In the genomic region with DNA sequence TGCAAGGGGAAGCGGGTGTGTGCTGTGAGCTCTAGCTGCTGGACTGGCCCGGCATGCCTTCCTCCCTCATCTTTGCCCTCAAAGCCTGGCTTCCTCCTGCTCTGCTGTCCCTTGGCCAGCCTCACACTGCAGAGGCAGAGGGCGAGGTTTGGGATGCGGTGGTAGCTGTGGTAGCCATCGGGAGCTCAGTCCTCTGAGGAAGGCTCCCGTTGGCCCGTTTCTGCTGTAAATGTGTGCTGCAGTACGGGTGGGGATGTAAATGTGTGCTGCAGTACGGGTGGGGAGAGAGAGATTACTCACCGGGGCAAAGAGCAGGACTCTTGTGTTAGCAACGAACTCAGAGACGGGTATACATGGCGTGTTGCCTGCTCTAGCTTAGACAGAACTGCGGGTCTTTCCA, we compare ENCODE assay signal across 33 mouse cellular contexts. TPM values are rescaled to one million over a fixed set of nuclear protein-coding genes. Genes with fewer than 3 reads are reported as not detected.
DNase-seq lines count a peak whose midpoint lies in the region; ATAC-seq and TF ChIP-seq lines count a peak whose summit lies in the region.
"Had no signal": no experiment of that assay in that cellular context is flagged by ENCODE, and none has a peak within 500 bp of the region (broad histone marks: within the 10 kb centered on the region; RNA-seq: fewer than 3 reads in every experiment).

No protein-coding gene starts in this region.

- 36% methylated on average over 14 of the region's 14 CpGs for WGBS in small intestine, adult 2 months
- WGBS in kidney, embryonic 16.5 days, result 86% methylated on average over 14 of the region's 14 CpGs

- no peak for TF ChIP-seq POLR2A in small intestine, adult 2 months (IDR thresholded peaks at IDR 0.05; ENCODE audit: low read depth, low read length)

- no peak for TF ChIP-seq CTCF in small intestine, adult 2 months (IDR thresholded peaks at IDR 0.05; ENCODE audit: extremely low read depth, insufficient read length, insufficient replicate concordance, low read depth, low read length)
- TF ChIP-seq CTCF in left cerebral cortex, adult 2 months (IDR thresholded peaks at IDR 0.05), result no peak

- intact Hi-C loops in gastrocnemius, postnatal 36 days (cut with DNase I), result no loop called here
- intact Hi-C loops in left cerebral cortex, adult 2 months (cut with DNase I), result no loop called here

- H3K9me3 ChIP-seq in kidney, embryonic 16.5 days (ENCODE audit: low read length), result no peaks in the 10 kb centered on the region
- H3K9me3 ChIP-seq: embryonic facial prominence, embryonic 13.5 days; heart, embryonic 15.5 days; hindbrain, embryonic 13.5 days; limb, embryonic 15.5 days; midbrain, embryonic 13.5 days had no signal

- ATAC-seq in kidney, embryonic 16.5 days (ENCODE audit: low FRiP score, low TSS enrichment), result no peak
- ATAC-seq: CD4-positive, CD25-positive, alpha-beta regulatory T cell, adult 4 months; forebrain, embryonic 14.5 days; inflammation-experienced regulatory T-cells, adult 6 months; midbrain, embryonic 13.5 days; Patski had no signal

- peak; percentile 3 for DNase-seq in gastrocnemius, postnatal 25 days
- DNase-seq in gastrocnemius, postnatal 36 days, result no peak
- peak; percentile 26 for DNase-seq in urinary bladder, postnatal 14 days (ENCODE audit: low spot score)
- DNase-seq in urinary bladder, adult 18-20 months (ENCODE audit: low spot score in 2 of 2), result no peak
- no peak for DNase-seq in left cerebral cortex, adult 2 months (ENCODE audit: extremely low spot score in 1 of 2, low spot score in 2 of 2)
- no peak for DNase-seq in right cerebral cortex, adult 18-20 months
- DNase-seq: adrenal gland, adult 2 months; cerebellum, adult 2 months; cerebellum, postnatal 25 days; gastrocnemius, postnatal 14 days; heart, postnatal 36 days; kidney, postnatal 4 days; lung, adult 18-20 months; lung, postnatal 10 days; right cerebral cortex, postnatal 14 days; spleen, adult 18-20 months; thymus, adult 2 months had no signal

- peak overlapping the region; percentile 39 for H3K27ac ChIP-seq in small intestine, adult 2 months (ENCODE audit: insufficient read depth, low read depth, low read length)
- H3K27ac ChIP-seq in left cerebral cortex, adult 2 months, result no peak overlapping the region
- H3K27ac ChIP-seq in kidney, embryonic 16.5 days (ENCODE audit: low read length), result no peak overlapping the region
- H3K27ac ChIP-seq: embryonic facial prominence, embryonic 13.5 days; heart, adult 2 months; heart, embryonic 15.5 days; limb, embryonic 15.5 days; midbrain, embryonic 13.5 days had no signal

- H3K4me2 ChIP-seq in kidney, embryonic 16.5 days (replicated peaks; ENCODE audit: low read depth, low read length), result no peak overlapping the region
- H3K4me2 ChIP-seq: embryonic facial prominence, embryonic 13.5 days; heart, embryonic 15.5 days; hindbrain, embryonic 13.5 days; limb, embryonic 15.5 days; midbrain, embryonic 13.5 days had no signal

- no peaks in the 10 kb centered on the region for H3K27me3 ChIP-seq in small intestine, adult 2 months (ENCODE audit: control insufficient read depth, insufficient read depth, low read length)
- no peaks in the 10 kb centered on the region for H3K27me3 ChIP-seq in kidney, embryonic 16.5 days (ENCODE audit: insufficient read depth, low read length)
- H3K27me3 ChIP-seq: embryonic facial prominence, embryonic 13.5 days; heart, embryonic 15.5 days; hindbrain, embryonic 13.5 days; limb, embryonic 15.5 days; midbrain, embryonic 13.5 days; Patski had no signal

- H3K4me3 ChIP-seq in small intestine, adult 2 months (ENCODE audit: low read depth, low read length), result peak overlapping the region; percentile 24
- no peak overlapping the region for H3K4me3 ChIP-seq in left cerebral cortex, adult 2 months
- H3K4me3 ChIP-seq in kidney, embryonic 16.5 days (ENCODE audit: low read length), result no peak overlapping the region
- H3K4me3 ChIP-seq: embryonic facial prominence, embryonic 13.5 days; heart, adult 2 months; heart, embryonic 15.5 days; hindbrain, embryonic 13.5 days; limb, embryonic 15.5 days; midbrain, embryonic 13.5 days had no signal

- peaks cover 38% of the 10 kb centered on the region for H3K4me1 ChIP-seq in small intestine, adult 2 months (ENCODE audit: control insufficient read depth, insufficient read depth, insufficient read length, low read length)
- H3K4me1 ChIP-seq in kidney, embryonic 16.5 days (ENCODE audit: insufficient read depth, low read length), result peaks cover 6% of the 10 kb centered on the region; the same call in 1 of the 2 replicates
- H3K4me1 ChIP-seq: embryonic facial prominence, embryonic 13.5 days; limb, embryonic 15.5 days; midbrain, embryonic 13.5 days had no signal

- peaks cover 39% of the 10 kb centered on the region for H3K36me3 ChIP-seq in small intestine, adult 2 months (ENCODE audit: control insufficient read depth, insufficient read depth, low read length)
- H3K36me3 ChIP-seq in kidney, embryonic 16.5 days (ENCODE audit: insufficient read depth, low read length), result peaks cover 39% of the 10 kb centered on the region

- no peak overlapping the region for H3K9ac ChIP-seq in kidney, embryonic 16.5 days (replicated peaks; ENCODE audit: low read length)
- H3K9ac ChIP-seq: embryonic facial prominence, embryonic 13.5 days; heart, embryonic 15.5 days; hindbrain, embryonic 13.5 days; limb, embryonic 15.5 days; midbrain, embryonic 13.5 days had no signal

RNA-seq across cellular contexts. Expression of a gene that starts 35.1 kb away (rescaled TPM):
- total RNA-seq in gastrocnemius, postnatal 25 days (2021), result 10 to 100 TPM; 35.7 to 41.4 TPM
- 10 to 100 TPM; 40.0 to 44.8 TPM for total RNA-seq in gastrocnemius, postnatal 36 days (2021)
- 57.5 and 97.6 TPM in 2 replicates for polyA plus RNA-seq in small intestine, adult 2 months (2012; rRNA removed)
- 100 to 1,000 TPM; 239 to 244 TPM for total RNA-seq in left cerebral cortex, adult 2 months (2021)
- 10.9 and 11.3 TPM in 2 replicates for polyA plus RNA-seq in kidney, embryonic 16.5 days (2015; fragmentation: Nextera tagmentation; extraction: Ambion mirVana)

RNA-seq across cellular contexts. Expression of a gene that starts 56.9 kb away (rescaled TPM):
- total RNA-seq in gastrocnemius, postnatal 25 days (2021), result under 1 TPM; 0.08 to 0.43 TPM
- total RNA-seq in gastrocnemius, postnatal 36 days (2021), result under 1 TPM; 0.10 to 0.27 TPM
- 18.8 and 39.8 TPM in 2 replicates for polyA plus RNA-seq in small intestine, adult 2 months (2012; rRNA removed)
- total RNA-seq in left cerebral cortex, adult 2 months (2021), result not detected
- polyA plus RNA-seq in kidney, embryonic 16.5 days (2015; fragmentation: Nextera tagmentation; extraction: Ambion mirVana), result 0.27 and 0.44 TPM in 2 replicates
- total RNA-seq: adrenal gland, adult 2 months; left cerebral cortex, adult 18-20 months; left cerebral cortex, postnatal 36 days; megakaryocyte, adult 5-6 weeks; monocyte, adult 5-6 weeks had no signal
- polyA plus RNA-seq: adrenal gland, adult 2 months; CD4-positive, CD25-positive, alpha-beta regulatory T cell, adult 4 months; forebrain, embryonic 14.5 days; heart, embryonic 15.5 days; hindbrain, embryonic 13.5 days; limb, embryonic 15.5 days; midbrain, embryonic 13.5 days; Patski had no signal

Comparison
In these comparisons a context has a peak if more than half of its experiments do, and no peak if none do; other contexts are left out.
1. DNase-seq: peak in gastrocnemius, postnatal 25 days (single experiment) and urinary bladder, postnatal 14 days (single experiment); none in gastrocnemius, postnatal 36 days (0 of 2), urinary bladder, adult 18-20 months (0 of 2), left cerebral cortex, adult 2 months (0 of 2) and right cerebral cortex, adult 18-20 months (single experiment).
2. RNA of a gene that starts 35.1 kb away (total RNA-seq): 239 to 244 TPM in left cerebral cortex, adult 2 months; 40.0 to 44.8 TPM in gastrocnemius, postnatal 36 days and 35.7 to 41.4 TPM in gastrocnemius, postnatal 25 days; every median in the first group is over 4 times any median in the second.